Mouse (Mus musculus): ENCODE measurements around the gene Mylk4.

The Mylk4 gene

DNA sequence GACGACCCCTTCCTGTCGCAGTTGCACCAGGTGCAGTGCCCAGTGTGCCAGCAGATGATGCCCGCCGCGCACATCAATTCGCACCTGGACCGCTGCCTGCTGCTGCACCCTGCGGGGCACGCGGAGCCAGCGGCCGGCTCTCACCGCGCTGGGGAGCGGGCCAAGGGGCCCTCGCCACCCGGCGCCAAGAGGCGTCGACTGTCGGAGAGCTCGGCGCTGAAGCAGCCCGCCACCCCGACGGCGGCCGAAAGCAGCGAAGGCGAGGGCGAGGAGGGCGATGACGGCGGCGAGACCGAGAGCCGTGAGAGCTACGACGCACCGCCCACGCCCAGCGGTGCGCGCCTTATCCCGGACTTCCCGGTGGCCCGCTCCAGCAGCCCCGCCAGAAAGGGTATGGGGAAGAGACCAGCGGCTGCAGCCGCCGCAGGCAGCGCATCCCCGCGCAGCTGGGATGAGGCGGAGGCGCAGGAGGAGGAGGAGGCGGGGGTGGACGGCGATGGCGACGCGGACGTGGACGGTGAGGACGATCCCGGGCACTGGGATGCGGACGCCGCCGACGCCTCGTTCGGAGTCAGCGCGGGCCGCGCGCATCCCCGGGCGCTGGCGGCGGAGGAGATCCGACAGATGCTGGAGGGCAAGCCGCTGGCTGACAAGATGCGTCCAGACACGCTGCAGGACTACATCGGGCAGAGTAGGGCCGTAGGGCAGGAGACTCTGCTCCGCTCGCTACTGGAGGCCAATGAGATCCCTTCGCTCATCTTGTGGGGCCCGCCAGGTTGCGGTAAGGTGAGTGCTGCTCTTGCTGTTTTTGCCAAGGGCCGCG is 18.7 kb upstream of the Mylk4 start, which contains the start of gene D930007J09Rik:
D930007J09Rik (minus strand) TSS at position 591 of the 823 bp plus-strand sequence.
- CTCF ChIA-PET, result interaction anchor here (0.6 to 1.7 kb wide), 5 partner anchors 25 to 1142 kb away, joined by 3 to 6 read pairs (median 3); no protein-coding TSS in a partner anchor
- POLR2A ChIA-PET, result interaction anchor here in 3 of 4 experiments (0.5 to 1.5 kb wide), 12 partner anchors 9 to 1308 kb away, joined by 3 to 5 read pairs (median 3); partner anchors contain the start of gene Serpinb6c (in 1 of the 3)

DNA sequence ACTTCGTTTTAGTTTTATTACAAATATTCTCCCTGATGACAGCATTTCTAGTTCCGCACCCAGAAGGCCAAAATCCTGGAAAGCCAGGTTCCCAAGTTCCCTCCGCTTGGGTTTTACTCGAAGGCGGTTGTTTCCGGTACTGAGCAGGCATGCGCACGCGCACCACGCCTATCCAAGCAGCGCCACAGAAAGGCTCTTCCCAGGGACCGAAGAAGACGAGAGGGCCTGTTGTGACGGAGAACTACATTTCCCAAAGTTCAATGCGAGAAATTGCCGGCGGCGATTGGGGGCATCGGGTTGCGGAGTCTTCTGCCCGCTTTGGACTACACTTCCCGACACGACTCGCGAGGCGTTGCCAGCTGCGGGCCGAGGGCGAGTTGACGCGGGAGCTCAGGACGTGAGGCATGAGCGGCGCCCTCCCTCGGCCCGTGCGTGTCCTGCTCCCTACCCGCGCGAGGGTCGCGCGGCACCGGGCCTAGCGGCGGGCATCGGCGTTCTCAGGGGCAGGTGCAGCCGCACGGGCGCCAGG is 18.0 kb upstream of the Mylk4 start, which contains the start of gene Wrnip1:
Wrnip1 (plus strand) TSS at position 346 of the 529 bp plus-strand sequence.
- POLR2A ChIA-PET, result interaction anchor here in 3 of 4 experiments (0.5 to 1.5 kb wide), 13 partner anchors 9 to 1309 kb away, joined by 3 to 5 read pairs (median 3); partner anchors contain the start of gene Serpinb6c (in 1 of the 3)
- CTCF ChIA-PET, result interaction anchor here (0.5 to 1.7 kb wide), 9 partner anchors 10 to 1819 kb away, joined by 3 to 6 read pairs (median 3); no protein-coding TSS in a partner anchor

DNA sequence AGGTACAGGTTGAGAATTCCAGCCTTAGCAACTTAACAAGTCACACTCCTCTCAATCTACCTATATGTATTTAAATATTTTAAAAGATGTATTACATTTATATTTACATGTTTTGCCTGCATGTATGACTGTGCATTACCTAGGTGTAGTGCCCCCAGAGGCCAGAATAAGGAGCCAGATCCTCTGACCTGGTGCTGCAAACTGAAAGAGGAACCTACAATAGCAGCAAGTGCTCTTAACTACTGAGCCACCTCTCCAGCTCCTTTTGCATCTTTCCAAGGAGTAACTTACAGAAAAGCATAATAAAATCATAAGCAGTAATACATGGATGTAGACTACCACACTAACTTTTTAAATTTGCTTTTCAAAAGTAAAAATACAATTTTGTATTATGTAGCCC is 17.1 kb upstream of the Mylk4 start:
- CTCF ChIA-PET, result interaction anchor here in 1 of 4 experiments (1.1 kb wide), 1 partner anchor 9 kb away, joined by 3 read pairs; no protein-coding TSS in a partner anchor

DNA sequence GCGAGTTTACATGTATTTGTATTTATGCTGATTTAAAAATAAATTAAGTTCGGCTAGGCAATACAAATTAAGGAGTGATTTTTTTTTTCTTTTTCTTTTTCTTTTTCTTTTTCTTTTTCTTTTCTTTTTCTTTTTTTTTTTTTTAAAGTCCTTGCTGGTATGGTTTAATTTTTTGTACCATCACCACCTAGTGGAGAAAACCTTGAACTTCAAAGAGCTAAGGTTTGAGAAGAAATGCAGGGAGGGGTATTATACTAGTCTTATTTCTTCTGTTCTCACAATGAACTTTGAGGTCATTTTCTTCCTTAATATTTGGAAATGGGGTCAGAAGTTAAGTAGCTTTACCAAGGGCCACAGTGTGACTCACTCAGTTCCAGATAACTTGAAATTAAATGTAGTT is 15.4 kb upstream of the Mylk4 start:
- ChIA-PET CTCF (interaction anchor here in 3 of 4 experiments (0.5 to 1.2 kb wide), 10 partner anchors 22 to 1224 kb away, joined by 3 to 5 read pairs (median 4); no protein-coding TSS in a partner anchor), POLR2A (interaction anchor here in 1 of 4 experiments (0.5 kb wide), 1 partner anchor 42 kb away, joined by 3 read pairs; no protein-coding TSS in a partner anchor)

More for the DNA sequence above, 17.1 kb upstream of the Mylk4 start:
- POLR2A ChIA-PET, result no interaction called here

DNA sequence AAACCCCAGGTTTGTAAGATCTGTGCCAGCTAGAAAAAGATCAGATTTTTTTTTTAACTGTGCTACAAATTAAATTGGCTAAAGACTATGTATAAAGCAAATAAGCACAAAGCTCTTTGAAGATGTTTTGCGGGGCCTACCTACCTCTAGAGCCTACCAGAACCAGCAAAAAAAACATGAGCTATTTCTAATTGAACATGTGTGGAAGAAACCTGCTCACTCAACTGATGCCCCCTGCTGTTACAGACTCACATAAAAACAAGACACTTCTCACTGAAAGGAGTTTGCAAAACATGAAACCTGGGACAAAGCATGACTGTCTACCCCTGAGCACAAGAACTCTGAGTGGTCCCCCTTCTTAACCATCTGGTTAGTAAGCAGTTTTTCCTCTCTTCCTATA is 13.3 kb upstream of the Mylk4 start:
- ChIA-PET CTCF (no interaction called here), POLR2A (interaction anchor here in 1 of 4 experiments (0.6 kb wide), 1 partner anchor 254 kb away, joined by 5 read pairs; no protein-coding TSS in a partner anchor)

DNA sequence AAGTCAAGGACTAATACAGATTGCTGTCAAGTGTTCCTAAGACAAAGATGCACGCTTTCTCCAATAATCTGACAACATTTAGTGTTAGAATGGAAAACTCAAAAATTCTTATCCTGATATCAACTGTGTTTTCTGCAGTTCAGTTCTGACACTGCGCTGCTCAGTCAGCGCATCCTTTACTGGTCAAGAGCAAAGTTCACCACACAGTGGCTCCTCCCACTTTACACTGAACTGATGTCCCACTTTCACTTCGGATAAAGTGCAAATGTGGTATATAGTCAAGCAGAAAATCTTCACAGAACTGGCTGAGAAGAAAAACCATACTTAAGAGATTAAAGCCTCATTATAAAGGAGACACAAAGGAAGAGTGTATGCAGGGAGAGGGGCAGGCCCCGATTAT is 11.4 kb upstream of the Mylk4 start:
- POLR2A ChIA-PET, result no interaction called here

DNA sequence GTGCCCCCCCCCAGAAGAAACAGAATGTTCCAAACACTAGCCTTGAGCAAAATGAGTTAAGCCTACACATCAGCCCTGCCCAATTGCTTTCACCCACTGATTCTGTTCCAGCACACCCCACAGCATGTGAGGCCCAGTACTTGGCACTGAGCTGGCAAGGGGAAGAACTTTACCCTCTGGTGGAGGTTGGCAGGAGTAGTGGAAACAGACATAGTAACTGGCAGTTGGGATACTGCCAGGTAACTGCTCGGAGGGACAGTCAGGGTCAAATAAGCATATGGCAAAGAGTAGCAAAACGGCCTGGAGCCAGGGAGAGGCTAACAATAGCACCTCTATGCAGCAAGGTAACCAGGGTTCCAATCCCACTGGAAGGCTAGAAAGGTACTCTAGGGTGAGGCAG is 10.9 kb upstream of the Mylk4 start:
- ChIA-PET POLR2A (interaction anchor here in 1 of 4 experiments (0.6 kb wide), 1 partner anchor 12 kb away, joined by 3 read pairs; no protein-coding TSS in a partner anchor), CTCF (interaction anchor here in 1 of 4 experiments (0.7 kb wide), 1 partner anchor 28 kb away, joined by 3 read pairs; no protein-coding TSS in a partner anchor)

More for the DNA sequence above, 11.4 kb upstream of the Mylk4 start:
- CTCF ChIA-PET, result no interaction called here

DNA sequence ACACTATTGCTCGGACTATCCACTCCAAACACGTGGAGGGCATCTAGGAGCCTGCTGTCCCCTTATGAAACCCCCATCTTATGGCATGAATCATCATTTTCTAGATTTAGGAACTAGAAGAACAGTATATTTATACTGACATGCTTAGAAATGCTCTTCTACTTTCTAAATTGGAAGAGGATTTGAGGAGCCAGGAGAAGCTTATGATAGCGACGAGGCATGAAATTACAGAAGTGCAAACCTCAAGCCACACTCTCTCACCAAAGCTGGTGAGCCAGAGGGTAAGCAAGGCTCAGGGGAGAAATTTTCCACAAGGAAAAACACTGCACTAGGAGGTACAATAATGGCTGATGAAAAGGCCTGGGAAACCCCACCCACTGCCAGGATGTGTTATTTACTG is 6.0 kb upstream of the Mylk4 start:
- POLR2A ChIA-PET, result no interaction called here

DNA sequence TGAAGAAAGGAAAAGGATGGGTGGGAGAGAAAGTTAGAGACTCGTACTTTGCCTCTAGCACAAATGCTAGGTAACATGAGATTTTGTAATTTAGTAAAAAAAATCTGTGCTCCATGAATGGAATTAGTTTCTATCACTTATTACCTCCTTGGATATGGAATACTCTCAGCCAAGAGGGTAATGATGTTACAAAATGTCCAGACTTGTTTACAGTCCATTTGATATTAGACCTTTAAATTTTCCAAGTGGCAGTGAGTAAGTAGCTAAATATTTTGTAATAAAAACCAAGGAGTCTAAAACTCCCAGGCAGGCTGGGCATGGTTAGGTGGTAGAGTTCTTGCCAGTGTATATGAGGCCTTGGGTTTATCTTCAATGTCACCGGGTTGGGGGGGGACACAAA is 3.8 kb upstream of the Mylk4 start:
- CTCF ChIA-PET, result no interaction called here
- POLR2A ChIA-PET, result no interaction called here

More for the DNA sequence above, 6.0 kb upstream of the Mylk4 start:
- CTCF ChIA-PET, result no interaction called here

DNA sequence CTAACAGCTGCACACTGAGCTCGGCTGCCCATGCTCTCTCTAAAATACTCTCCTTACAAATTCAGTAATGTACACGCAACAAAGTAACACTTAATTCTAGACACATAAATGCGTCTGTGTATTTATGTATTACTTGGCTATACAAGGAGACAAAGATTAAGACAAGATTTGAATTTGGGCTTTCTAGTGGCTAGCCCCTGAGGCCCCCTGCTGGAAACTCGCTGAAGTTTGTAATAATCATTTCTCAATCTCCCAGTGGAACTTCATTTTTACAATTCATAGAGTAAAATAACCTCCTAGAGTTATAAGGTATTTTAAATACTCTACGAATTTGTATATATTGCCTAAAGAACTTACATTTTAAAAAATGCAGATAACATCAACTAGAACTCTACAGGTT is 699 bp downstream of the Mylk4 start:
- ChIA-PET CTCF (no interaction called here), POLR2A (interaction anchor here in 1 of 4 experiments (0.5 to 0.6 kb wide), 2 partner anchors 11 to 26 kb away, joined by 3 read pairs; no protein-coding TSS in a partner anchor)

DNA sequence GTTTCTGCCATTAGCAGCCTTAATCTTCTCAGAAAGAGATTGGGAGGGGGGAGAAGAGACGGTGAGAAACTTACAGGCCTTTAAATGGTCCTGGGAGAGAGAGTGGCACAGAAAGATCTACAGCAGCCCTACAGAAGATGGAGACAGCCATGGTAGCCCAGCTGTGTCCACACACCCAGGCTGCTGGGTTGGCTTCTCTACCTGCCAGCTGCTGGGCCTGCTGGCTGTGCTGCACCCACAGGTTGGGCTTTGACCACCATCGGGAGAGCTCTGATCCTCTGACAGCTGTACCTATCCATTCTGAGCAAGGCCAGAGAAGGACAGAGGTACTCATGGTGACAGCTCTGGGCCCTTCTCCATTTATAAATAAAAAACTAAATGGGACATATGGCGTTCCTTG is 4.9 kb downstream of the Mylk4 start:
- ChIA-PET POLR2A (no interaction called here), CTCF (interaction anchor here in 2 of 4 experiments (0.6 to 1.1 kb wide), 2 partner anchors 9 to 11 kb away, joined by 3 read pairs; no protein-coding TSS in a partner anchor)

DNA sequence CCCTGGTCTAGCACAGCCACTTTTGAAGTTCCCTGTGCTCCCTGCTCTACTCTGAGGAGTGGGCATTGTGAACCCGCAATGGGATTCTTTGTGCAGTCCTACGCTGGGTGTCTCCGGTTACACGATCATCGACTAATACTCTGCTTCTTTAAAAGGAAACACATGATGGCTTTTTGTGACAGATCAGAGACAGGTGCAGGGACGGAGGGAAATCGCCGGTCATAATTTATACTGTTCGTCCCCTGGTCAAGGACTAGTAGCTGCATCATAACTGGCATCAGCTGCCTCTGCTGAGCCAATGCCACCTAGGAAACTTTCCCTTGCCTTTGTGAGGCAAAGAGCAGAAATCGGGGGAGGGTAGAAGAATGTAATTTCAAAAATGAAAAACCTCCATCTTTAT is 7.4 kb downstream of the Mylk4 start:
- ChIA-PET CTCF (interaction anchor here in 1 of 4 experiments (1.1 kb wide), 1 partner anchor 8 kb away, joined by 3 read pairs; no protein-coding TSS in a partner anchor), POLR2A (no interaction called here)

DNA sequence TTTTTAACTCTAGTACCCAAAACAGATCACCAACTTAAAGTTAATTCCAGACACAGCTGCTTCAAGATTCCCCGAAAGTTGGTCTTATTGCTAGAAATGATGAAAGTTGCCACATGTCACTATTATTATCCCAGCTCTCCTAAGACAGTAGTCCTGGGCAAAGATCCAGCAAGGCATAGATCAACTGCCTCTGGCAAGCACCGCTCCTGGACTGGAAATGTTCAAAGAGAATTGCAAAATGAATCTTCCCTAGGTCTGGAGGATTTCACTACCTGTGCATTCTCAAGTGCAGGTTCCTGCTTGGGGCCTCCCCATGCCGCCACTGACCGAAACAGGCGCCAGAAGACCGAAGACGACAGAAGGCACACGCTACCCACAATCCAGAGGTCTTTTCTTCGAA is 7.9 kb downstream of the Mylk4 start:
- POLR2A ChIA-PET, result no interaction called here
- CTCF ChIA-PET, result no interaction called here

DNA sequence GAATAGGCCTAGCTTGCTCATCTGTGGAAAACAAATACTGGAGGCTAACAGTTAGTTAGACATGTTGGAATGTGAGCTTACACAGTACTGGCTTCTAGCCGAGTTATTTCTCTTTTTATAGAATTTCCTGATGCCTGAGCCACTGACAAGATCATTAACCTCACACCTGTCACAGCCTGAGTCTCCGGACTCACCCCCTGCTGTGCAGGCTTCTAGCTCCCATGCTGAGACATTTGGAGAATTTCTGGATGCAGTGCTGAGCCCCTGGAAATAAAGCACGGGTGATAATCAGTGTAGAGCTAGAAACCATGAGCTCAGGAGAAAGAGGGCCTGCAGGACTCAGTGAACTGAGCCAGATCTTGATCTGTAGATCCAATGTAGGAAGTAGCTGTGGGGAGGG is 13.8 kb downstream of the Mylk4 start:
- ChIA-PET CTCF (interaction anchor here in 2 of 4 experiments (0.6 to 1.0 kb wide), 3 partner anchors 9 to 1741 kb away, joined by 3 to 4 read pairs (median 3); partner anchors contain the start of gene Wrnip1 (in 1 of the 2)), POLR2A (no interaction called here)

DNA sequence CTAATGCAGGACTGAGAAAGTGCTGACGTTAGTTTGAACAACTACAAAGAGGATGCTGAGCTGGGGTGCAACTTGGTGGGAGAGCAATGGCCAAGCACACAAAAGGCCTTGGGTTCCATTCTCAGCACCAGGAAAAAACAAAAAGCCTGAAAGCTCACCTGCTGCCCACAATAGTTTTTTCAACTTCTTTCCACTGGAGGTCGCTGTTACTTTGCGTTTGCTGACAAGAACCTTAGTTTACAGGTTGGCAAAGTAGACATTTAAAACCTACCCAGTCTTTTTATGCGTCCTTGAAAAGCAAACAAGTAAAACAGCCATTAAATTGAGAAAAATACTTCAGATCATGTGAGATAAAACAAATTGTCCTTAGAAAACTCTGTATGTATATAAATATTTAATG is 15.7 kb downstream of the Mylk4 start:
- ChIA-PET CTCF (interaction anchor here in 3 of 4 experiments (0.6 to 1.2 kb wide), 11 partner anchors 8 to 578 kb away, joined by 3 to 5 read pairs (median 3); no protein-coding TSS in a partner anchor), POLR2A (interaction anchor here in 1 of 4 experiments (0.9 kb wide), 1 partner anchor 33 kb away, joined by 3 read pairs; the partner anchor contains the start of gene Wrnip1)

DNA sequence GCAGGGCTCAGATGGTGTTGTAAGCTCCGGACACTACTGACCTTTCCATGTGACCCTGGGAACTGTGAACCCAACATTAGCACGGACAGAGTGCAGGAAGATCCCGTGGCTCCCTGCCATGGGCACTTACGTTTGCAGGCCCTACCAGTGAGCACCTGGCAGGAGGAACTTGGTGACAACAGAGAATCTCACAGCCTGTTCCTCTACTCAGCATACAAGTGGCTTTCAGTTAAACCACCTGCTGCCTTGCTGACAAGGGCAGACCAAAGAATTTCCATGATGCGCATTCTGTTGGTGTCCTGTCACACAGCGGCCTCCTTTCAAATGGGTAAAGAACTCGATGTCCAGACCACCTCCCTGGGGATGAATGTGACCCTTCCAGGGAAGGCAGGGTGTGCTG is 19.3 kb downstream of the Mylk4 start:
- POLR2A ChIA-PET, result no interaction called here

DNA sequence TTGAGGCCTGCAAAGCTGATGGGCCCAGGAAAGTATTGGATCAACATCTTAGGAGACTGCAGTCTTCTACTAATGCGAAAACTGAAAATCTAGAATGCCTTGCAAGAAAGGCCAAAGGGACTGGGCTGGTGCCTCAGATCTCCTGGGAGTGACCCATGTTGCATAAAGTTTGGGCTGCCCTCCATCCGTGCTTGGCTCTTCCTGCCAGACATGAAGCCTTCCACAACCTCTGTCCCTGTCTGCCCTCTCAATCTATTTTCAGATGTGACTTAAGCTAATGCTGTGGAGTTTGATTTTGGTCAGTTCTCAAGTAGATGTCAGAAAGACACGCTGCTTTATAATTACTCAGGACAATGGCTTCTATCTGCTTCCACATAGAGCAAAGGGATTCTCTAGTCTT is 20.6 kb downstream of the Mylk4 start:
- ChIA-PET POLR2A (no interaction called here), CTCF (no interaction called here)

More for the DNA sequence above, 19.3 kb downstream of the Mylk4 start:
- CTCF ChIA-PET, result no interaction called here

DNA sequence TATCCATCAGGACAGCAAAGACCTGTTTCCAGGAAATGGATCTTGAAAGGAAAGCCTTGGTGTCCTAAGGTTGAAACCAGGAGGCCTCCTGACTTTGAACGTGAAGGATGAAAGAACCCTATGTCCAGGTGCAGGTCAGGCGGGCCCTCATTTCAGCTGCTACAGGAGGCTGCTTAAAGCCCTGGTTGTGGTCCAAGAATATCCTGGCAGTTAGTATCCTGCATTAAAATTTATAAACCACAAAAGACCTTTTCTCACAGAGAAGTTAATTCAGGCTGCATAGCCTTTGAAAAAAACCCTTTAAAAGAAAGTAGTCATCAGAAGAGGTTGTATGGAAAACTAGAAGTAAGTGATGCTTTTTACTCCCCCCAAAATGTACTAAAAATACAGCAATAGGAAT is 23.0 kb downstream of the Mylk4 start:
- ChIA-PET CTCF (no interaction called here), POLR2A (no interaction called here)

DNA sequence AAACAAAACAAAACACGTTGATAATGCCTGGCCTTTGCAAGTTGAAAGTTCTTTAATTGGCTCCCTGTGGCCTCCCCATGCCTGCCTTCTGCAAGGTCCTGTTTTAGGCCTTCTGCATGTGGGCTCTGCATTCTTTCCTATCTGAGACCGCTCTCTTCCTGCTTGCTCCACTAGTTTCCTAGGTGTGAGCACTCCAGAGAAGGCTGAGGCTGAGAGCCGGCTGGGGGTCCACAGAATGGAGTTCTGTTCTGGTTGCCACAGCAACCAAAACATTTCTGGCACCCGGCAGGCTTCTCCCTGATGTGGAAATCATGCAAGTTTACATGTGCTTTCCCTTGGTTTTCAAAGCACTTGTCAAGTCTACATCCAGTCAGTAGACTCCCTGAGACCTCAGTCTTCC is 24.7 kb downstream of the Mylk4 start:
- ChIA-PET POLR2A (no interaction called here), CTCF (no interaction called here)
